Mouse (Mus musculus) liver, postnatal 0 days (tissue): ENCODE data around the gene Apoc2.

ENCODE experiments used
- CTCF ChIP-seq: sonication (generic); IDR thresholded peaks from 2 replicates; pipeline ENCODE4 v1.5.1; 2016; ENCODE audit warnings: antibody characterized with exemption, low read depth
- EP300 ChIP-seq: IDR thresholded peaks from 2 replicates; pipeline ENCODE4 v1.6.1; 2016; ENCODE audit warnings: antibody characterized with exemption, low read depth, mild to moderate bottlenecking

GRCm38 (mm10) chr7:19688101-19688500 lies 10.4 kb upstream of the Apoc2 start:
- TF ChIP-seq CTCF (no peak), EP300 (no peak)
